Mouse (Mus musculus) testis, adult 2 months (tissue): ENCODE data around the gene Mvd. TPM values are rescaled to one million over a fixed set of nuclear protein-coding genes. Genes with fewer than 3 reads are reported as not detected.

ENCODE experiments used
- H3K27ac ChIP-seq: fragments of 200-500 bp; 2 replicates; pipeline ENCODE4 v1.5.1; 2012; ENCODE audit warnings: low read depth, low read length; ENCODE audit not compliant: control insufficient read depth, insufficient read depth
- H3K27me3 ChIP-seq: fragments of 200-500 bp; 2 replicates; pipeline ENCODE4 v1.6.1; 2012; ENCODE audit warnings: mild to moderate bottlenecking, low read length, moderate library complexity; ENCODE audit not compliant: control insufficient read depth, insufficient read depth
- H3K36me3 ChIP-seq: fragments of 200-500 bp; 2 replicates; pipeline ENCODE4 v1.6.1; 2012; ENCODE audit warnings: mild to moderate bottlenecking, low read length; ENCODE audit not compliant: control insufficient read depth, insufficient read depth
- H3K4me1 ChIP-seq: fragments of 200-500 bp; 2 replicates; pipeline ENCODE4 v1.6.1; 2012; ENCODE audit warnings: low read length; ENCODE audit not compliant: control insufficient read depth, insufficient read depth
- H3K4me3 ChIP-seq: fragments of 200-500 bp; 2 replicates; pipeline ENCODE4 v1.5.1; 2012; ENCODE audit warnings: low read depth, mild to moderate bottlenecking, low read length, moderate library complexity, mixed read lengths; ENCODE audit not compliant: control insufficient read depth
- CTCF ChIP-seq: fragments of 200-500 bp; IDR thresholded peaks from 2 replicates; pipeline ENCODE4 v1.5.1; 2012; ENCODE audit warnings: low read depth, mild to moderate bottlenecking, inconsistent platforms, low read length, moderate library complexity; ENCODE audit not compliant: control insufficient read depth, insufficient read depth, insufficient replicate concordance
- POLR2A ChIP-seq: fragments of 200-500 bp; IDR thresholded peaks from 2 replicates; pipeline ENCODE4 v1.6.1; 2012; ENCODE audit warnings: low read depth, mild to moderate bottlenecking, inconsistent platforms, low read length, moderate library complexity; ENCODE audit not compliant: control insufficient read depth
- polyA plus RNA-seq: library from polyadenylated mRNA; depleted of rRNA; stranded (reverse); fragments of >200 nt; gene quantifications from 2 replicates; pipeline ENCODE4 v1.2.3, GENCODE M21; 2012

The Mvd gene
- polyA plus RNA-seq, 1 experiment = 6.6 TPM

GRCm38 (mm10) chr8:122473911-122474421 lies 30.7 kb upstream of the Mvd start:
- Histone ChIP-seq H3K4me1 (peaks cover 14% of the 10 kb centered on the region), H3K27me3 (no peaks in the 10 kb centered on the region), H3K4me3 (peak overlapping the region; percentile 96), H3K36me3 (peaks cover 3% of the 10 kb centered on the region), H3K27ac (no peak overlapping the region)
- no peak for TF ChIP-seq POLR2A
- no peak for TF ChIP-seq CTCF

- no peak for TF ChIP-seq CTCF
- TF ChIP-seq POLR2A = no peak
- Histone ChIP-seq H3K4me1 (peaks cover 9% of the 10 kb centered on the region), H3K36me3 (no peaks in the 10 kb centered on the region; the same call in none of the 2 replicates), H3K4me3 (no peak overlapping the region), H3K27me3 (no peaks in the 10 kb centered on the region), H3K27ac (no peak overlapping the region)
These were observed 27.5 kb upstream of the Mvd start for GRCm38 (mm10) chr8:122470691-122471090.

- H3K36me3 ChIP-seq = no peaks in the 10 kb centered on the region; the same call in none of the 2 replicates
- TF ChIP-seq POLR2A (no peak; the same call in 1 of the 2 replicates), CTCF (no peak)
- no peak overlapping the region for H3K27ac ChIP-seq
- H3K4me1 ChIP-seq = peaks cover 6% of the 10 kb centered on the region
- H3K4me3 ChIP-seq = no peak overlapping the region
- H3K27me3 ChIP-seq = no peaks in the 10 kb centered on the region
These were observed 26.7 kb upstream of the Mvd start for GRCm38 (mm10) chr8:122469965-122470364.

GRCm38 (mm10) chr8:122469407-122469806 lies 26.2 kb upstream of the Mvd start:
- Histone ChIP-seq H3K27ac (no peak overlapping the region), H3K27me3 (no peaks in the 10 kb centered on the region), H3K36me3 (no peaks in the 10 kb centered on the region; the same call in none of the 2 replicates), H3K4me1 (peaks cover 4% of the 10 kb centered on the region), H3K4me3 (no peak overlapping the region)
- TF ChIP-seq POLR2A = no peak
- no peak for TF ChIP-seq CTCF

- Histone ChIP-seq H3K27ac (no peak overlapping the region), H3K27me3 (no peaks in the 10 kb centered on the region), H3K36me3 (no peaks in the 10 kb centered on the region; the same call in 1 of the 2 replicates), H3K4me3 (no peak overlapping the region), H3K4me1 (no peaks in the 10 kb centered on the region)
- no peak for TF ChIP-seq POLR2A
- no peak for TF ChIP-seq CTCF
These were observed 24.6 kb upstream of the Mvd start for GRCm38 (mm10) chr8:122467816-122468215.

- Histone ChIP-seq H3K4me1 (peaks cover 11% of the 10 kb centered on the region), H3K27me3 (no peaks in the 10 kb centered on the region), H3K27ac (no peak overlapping the region), H3K36me3 (no peaks in the 10 kb centered on the region; the same call in 1 of the 2 replicates), H3K4me3 (no peak overlapping the region)
- TF ChIP-seq CTCF (no peak), POLR2A (no peak)
These were observed 21.8 kb upstream of the Mvd start for GRCm38 (mm10) chr8:122464985-122465384.

- Histone ChIP-seq H3K4me1 (peaks cover 17% of the 10 kb centered on the region), H3K36me3 (no peaks in the 10 kb centered on the region; the same call in 1 of the 2 replicates), H3K4me3 (no peak overlapping the region), H3K27ac (no peak overlapping the region), H3K27me3 (no peaks in the 10 kb centered on the region)
- TF ChIP-seq CTCF (no peak), POLR2A (no peak)
These were observed 20.7 kb upstream of the Mvd start for GRCm38 (mm10) chr8:122463651-122464640.
